Mouse (Mus musculus): ENCODE data around the gene Chd8.

The Chd8 gene

GRCm38 (mm10) chr14:52198141-52198540, 59.4 kb downstream of the Chd8 start:
- DNase-seq = no peak

DNA sequence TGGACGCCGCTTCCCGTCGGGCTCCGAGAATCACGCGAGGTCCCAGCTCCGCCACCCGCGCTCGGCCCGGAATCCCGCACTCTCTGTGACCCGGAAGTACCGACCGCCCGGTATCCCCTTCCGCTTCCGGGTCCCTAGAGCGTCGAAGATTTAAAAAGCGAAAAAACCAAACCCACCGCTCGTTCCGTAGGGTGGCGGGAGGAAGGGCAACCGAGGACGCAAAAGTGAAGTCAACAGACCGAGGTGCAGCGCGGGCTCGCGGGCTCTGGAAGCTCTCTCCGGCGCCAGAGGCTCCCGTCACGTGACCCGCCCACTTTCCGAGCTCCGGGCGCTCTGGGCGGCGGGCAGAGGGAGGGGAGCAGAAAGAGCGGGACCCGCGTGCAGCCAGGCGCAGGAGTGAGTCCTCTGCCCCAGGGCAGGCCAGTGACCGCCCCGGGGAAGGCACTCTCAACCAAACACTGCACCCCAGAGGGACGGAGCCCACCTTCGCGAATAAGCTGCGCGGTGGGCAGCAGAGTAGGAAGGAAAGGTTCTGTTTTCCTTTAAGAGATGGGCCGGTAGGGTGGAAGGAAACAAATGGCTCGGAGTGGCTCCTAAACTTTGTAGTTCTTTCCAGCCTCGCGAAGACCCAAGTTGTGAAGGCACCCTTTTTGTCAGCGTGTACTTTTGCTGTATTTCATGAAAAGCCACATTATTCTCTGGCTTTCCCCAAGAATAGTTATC, 60.3 kb downstream of the Chd8 start, which contains the start of gene Supt16:
TSS of gene Supt16 (minus strand) at position 261 of the 723 bp plus-strand sequence.
- peak; percentile 78 to 90 for DNase-seq

DNA sequence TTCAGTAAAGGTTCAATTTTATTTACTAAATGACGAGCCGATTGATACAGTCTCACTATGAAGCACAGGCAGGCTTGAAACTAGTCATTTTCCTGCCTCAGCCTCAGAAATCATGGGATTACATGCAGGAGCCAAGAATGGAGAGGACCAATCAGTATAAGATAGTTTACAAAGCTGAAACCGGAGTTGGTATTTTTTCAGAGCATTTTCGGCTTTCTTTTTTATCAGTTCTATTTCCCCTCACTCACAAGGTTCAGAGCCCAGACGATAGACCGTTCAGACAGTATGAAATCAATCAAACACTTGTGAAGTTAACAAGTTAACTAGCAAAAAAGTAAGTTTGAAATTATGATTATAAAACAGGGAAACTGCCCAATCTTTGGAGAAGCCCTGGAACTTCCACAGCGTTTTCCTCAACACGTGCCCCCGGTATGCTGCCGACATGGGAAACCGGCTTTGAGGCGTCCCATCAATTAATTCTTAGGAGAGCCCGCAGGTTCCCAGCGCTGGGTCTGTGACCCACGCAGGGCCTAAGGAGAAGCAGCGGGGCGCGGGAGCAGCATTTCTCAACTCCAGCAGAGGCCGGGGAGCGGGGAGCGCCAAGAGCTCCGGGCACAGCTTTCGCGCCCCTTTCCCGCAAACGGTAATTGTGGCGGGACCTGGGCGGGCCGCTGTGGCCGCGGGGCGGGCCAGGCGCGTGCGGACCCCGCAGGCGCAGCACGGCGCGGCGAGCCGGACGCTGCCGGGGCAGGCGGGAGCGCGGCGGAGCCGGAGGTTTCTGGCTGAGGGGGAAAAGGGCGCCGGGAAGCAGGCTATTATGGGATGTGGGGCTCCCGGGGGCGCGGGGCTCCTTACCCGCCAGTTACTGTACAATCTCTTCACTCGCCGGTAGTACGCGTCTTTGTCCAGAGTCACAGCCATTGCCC, 61.1 kb downstream of the Chd8 start:
- peak; percentile 10 to 41 for DNase-seq

DNA sequence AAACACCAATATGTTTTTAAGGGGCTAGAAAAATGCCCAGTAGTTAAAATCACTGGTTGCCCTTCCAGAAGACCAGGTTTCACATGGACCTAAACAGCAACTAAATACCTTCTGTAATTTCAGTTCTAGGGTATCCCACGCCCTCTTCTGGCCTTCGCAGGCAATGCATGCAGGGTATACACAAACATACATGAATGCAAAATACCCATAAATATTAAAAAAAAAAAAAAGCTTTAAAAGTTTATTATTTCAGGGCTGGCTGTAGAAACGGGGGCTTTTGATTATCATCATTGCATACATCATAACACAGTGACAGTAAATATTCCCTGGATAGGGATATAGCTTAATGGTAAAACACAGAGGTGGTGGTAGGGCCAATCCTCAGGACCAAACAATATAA, 61.9 kb downstream of the Chd8 start:
- DNase-seq = peak; percentile 45 to 66

- DNase-seq = peak; percentile 54 to 58
Observed at GRCm38 (mm10) chr14:52190740-52191359, 66.7 kb downstream of the Chd8 start.

- DNase-seq = no peak
Observed at GRCm38 (mm10) chr14:52189519-52189918, 68.1 kb downstream of the Chd8 start.

DNA sequence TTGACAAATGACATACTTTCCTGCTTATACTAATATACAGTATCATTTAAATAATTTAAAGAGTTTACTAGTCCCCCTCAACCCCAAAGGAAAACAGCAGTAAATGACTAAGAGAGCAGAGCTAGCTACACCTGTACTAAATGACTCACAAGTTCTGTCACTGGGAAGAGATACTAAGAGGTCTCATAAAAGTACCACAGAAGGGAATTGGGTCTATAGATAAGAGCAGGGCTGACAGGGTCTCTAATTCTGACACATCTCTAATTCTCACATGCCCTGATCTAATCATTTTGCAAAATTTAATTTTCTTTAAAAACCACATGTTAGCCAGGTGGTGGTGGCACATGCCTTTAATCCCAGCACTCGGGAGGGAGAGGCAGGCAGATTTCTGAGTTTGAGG, 68.8 kb downstream of the Chd8 start:
- no peak for DNase-seq

DNA sequence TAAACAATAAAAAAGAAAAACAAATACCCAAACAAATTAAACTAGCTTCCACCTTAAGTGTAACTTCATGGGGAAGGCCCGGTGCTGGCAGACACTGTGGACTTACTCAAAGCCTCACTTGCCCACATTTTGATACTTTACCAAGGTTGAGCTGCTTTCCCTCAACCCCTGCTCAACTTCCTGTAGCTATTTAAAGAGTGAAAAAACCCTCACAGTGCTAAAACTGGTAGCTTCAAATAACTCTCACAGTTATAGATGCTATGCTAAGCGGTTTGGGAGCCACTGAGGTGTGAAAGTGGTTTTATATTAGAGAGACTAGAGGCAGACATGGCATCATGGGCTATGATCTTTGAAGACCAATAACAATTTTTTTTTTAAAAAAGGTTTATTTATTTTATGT, 91.0 kb downstream of the Chd8 start:
- no peak for DNase-seq

DNA sequence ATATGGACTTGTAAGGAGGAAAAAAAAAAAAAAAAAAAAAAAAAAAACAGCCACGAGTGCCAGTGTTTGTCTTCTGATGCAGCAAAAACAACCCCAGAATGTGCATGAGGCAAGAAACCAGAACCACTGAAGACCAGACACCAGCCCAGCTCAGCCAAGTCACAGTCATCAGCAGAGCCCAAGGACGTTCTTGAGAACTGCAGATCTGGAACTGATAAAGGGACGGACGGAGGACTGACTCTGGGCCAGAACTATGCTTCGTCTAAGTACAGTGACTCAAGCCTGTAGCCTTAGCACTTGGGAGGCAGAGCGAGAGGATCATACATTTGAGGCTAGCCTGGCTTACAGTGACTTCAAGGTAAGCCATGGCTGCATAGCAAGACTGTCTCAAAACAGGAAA, 96.7 kb downstream of the Chd8 start:
- no peak for DNase-seq

DNA sequence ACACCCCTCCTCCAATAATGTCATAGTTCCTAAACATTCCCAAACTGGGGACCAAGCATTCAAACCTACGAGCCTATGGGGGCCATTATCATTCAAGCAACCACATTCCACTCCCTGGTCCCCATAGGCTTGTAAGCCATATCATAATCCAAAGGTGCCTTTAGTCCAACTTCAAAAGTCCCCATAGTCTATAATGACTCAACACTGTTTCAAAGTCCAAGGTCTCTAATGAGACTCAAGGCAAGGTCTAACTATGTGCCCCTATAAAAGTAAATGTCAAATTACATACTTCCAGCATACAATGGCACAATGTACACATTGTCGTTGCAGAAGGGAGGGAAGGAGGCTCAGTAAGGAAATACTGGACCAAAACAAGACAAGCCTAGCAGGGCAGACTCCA, 102.6 kb downstream of the Chd8 start:
- no peak for DNase-seq

DNA sequence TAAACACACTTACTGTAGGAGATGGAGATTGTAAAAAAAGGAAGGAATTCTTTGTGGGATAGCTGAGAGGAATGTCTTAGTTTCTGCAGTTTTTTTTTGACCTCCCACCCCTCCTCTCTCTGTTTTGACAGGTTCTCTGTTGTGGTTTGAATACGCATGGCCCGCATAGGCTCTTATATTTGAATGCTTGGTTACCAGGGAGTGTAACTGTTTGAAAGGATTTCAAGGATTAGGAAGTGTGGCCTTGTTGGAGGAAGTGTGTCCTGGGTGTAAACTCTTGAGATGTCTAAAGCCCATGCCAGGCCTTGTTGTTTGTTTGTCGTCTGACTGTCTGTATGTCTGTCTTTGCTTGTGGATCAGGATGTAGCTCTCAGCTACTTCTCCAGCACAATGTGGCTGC, 105.0 kb downstream of the Chd8 start:
- no peak for DNase-seq

DNA sequence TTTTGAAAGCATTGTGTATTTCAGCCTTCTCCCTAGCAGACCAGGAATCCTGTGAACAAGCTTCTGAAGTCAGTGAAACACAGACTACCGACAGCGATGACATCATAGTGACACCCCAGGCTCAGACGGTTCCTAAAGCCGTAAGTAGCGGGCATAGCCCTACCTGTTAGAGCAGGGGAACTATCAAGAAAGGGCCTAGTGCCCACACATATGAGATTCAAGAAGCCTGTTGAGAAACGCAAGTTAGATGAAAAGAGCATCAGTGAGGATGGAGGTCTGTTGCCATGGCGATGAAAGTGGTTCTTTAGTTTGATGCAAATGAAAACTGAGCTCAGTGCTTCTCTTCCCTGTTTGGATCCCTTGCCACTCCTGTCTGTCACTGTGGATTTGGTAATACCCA, 105.4 kb downstream of the Chd8 start:
- DNase-seq = no peak

- DNase-seq = no peak
Observed at GRCm38 (mm10) chr14:52149888-52150287, 107.7 kb downstream of the Chd8 start.
